Comparison of ENCODE assay signal across 10 mouse cellular contexts in genomic region chr17:35044904-35045806, GRCm38 (mm10). TPM values are rescaled to one million over a fixed set of nuclear protein-coding genes. Genes with fewer than 3 reads are reported as not detected.
DNase-seq lines count a peak whose midpoint lies in the region; ATAC-seq and TF ChIP-seq lines count a peak whose summit lies in the region.
"Had no signal": no experiment of that assay in that cellular context is flagged by ENCODE, and none has a peak within 500 bp of the region (broad histone marks: within the 10 kb centered on the region; RNA-seq: fewer than 3 reads in every experiment).

No protein-coding gene starts in this region.

- no peaks in the 10 kb centered on the region for H3K27me3 ChIP-seq in heart, embryonic 10.5 days (ENCODE audit: insufficient read depth, poor library complexity, severe bottlenecking)
- H3K27me3 ChIP-seq in G1E (ENCODE audit: insufficient read depth, low read length): no peaks in the 10 kb centered on the region
- H3K27me3 ChIP-seq in hindbrain, embryonic 11.5 days (ENCODE audit: control insufficient read depth, insufficient read depth, low read length): no peaks in the 10 kb centered on the region
- H3K27me3 ChIP-seq in thymus, adult 2 months (ENCODE audit: control insufficient read depth, insufficient read depth, low read length): no peaks in the 10 kb centered on the region

- no peak overlapping the region; the same call in 1 of the 2 replicates for H3K9ac ChIP-seq in hindbrain, embryonic 11.5 days (ENCODE audit: low read depth, low read length)

- H3K4me3 ChIP-seq in heart, embryonic 10.5 days: peak overlapping the region; percentile 72
- H3K4me3 ChIP-seq in G1E (ENCODE audit: low read depth, low read length) (peak overlapping the region; percentile 75), macrophage (ENCODE audit: inconsistent target) (peak overlapping the region; percentile 56)
- no peak overlapping the region for H3K4me3 ChIP-seq in hindbrain, embryonic 11.5 days (ENCODE audit: low read depth, low read length)
- no peak overlapping the region for H3K4me3 ChIP-seq in thymus, adult 2 months (ENCODE audit: control insufficient read depth, insufficient read depth, low read length)

- H3K4me2 ChIP-seq in hindbrain, embryonic 11.5 days (replicated peaks; ENCODE audit: low read depth, low read length): peak overlapping the region; percentile 92; the same call in 1 of the 2 replicates

- H3K79me2 ChIP-seq in macrophage (ENCODE audit: inconsistent target): peaks cover 4% of the 10 kb centered on the region; the same call in 1 of the 2 replicates

- peak; percentile 78 for DNase-seq in heart, embryonic 10.5 days (ENCODE audit: low spot score)
- no peak for DNase-seq in heart, adult 9 months (ENCODE audit: low spot score in 2 of 2)
- no peak for DNase-seq in G1E (ENCODE audit: low spot score)
- no peak for DNase-seq in hindbrain, embryonic 11.5 days (ENCODE audit: low spot score)
- DNase-seq in layer of hippocampus, postnatal 10 days (ENCODE audit: low spot score in 2 of 2): no peak
- no peak for DNase-seq in thymus, adult 2 months
- DNase-seq in spleen, postnatal 10 days (ENCODE audit: low spot score in 2 of 2): no peak

- no peaks in the 10 kb centered on the region for H3K9me3 ChIP-seq in heart, embryonic 10.5 days
- H3K9me3 ChIP-seq in G1E (replicated peaks): no peaks in the 10 kb centered on the region
- H3K9me3 ChIP-seq in hindbrain, embryonic 11.5 days (ENCODE audit: control insufficient read depth, low read length): no peaks in the 10 kb centered on the region

- H3K27ac ChIP-seq in heart, embryonic 10.5 days: peak overlapping the region; percentile 98
- no peak overlapping the region for H3K27ac ChIP-seq in hindbrain, embryonic 11.5 days (ENCODE audit: low read depth, low read length)
- H3K27ac ChIP-seq in macrophage: peak overlapping the region; percentile 96
- no peak overlapping the region for H3K27ac ChIP-seq in thymus, adult 2 months (ENCODE audit: control insufficient read depth, insufficient read depth, low read length)

- TF ChIP-seq POLR2A in thymus, adult 2 months (IDR thresholded peaks at IDR 0.05; ENCODE audit: control insufficient read depth, extremely low read depth, insufficient read depth, low read length, poor library complexity): no peak

- WGBS in heart, embryonic 10.5 days: 45% methylated on average over 7 of the region's 7 CpGs
- 86% methylated on average over 7 of the region's 7 CpGs for WGBS in hindbrain, embryonic 11.5 days
- WGBS in macrophage (ENCODE audit: missing documents): 49% methylated on average over 7 of the region's 7 CpGs
- WGBS in thymus, adult 2 months: 77% methylated on average over 7 of the region's 7 CpGs

- peak; percentile 4; the same call in 1 of the 2 replicates for ATAC-seq in G1E (ENCODE audit: extremely low read depth, insufficient number of reproducible peaks, low FRiP score, poor library complexity, severe bottlenecking)
- no peak for ATAC-seq in hindbrain, embryonic 11.5 days (ENCODE audit: low FRiP score)

- no peak for TF ChIP-seq CTCF in G1E (IDR thresholded peaks at IDR 0.05; ENCODE audit: low read depth, low read length)
- no peak for TF ChIP-seq CTCF in thymus, adult 2 months (IDR thresholded peaks at IDR 0.05; ENCODE audit: borderline replicate concordance, control insufficient read depth, extremely low read depth, insufficient read depth, low read length, poor library complexity)

- no peaks in the 10 kb centered on the region for H3K36me3 ChIP-seq in heart, embryonic 10.5 days
- peaks cover 11% of the 10 kb centered on the region for H3K36me3 ChIP-seq in G1E (replicated peaks)
- no peaks in the 10 kb centered on the region for H3K36me3 ChIP-seq in hindbrain, embryonic 11.5 days (ENCODE audit: control insufficient read depth, insufficient read depth, low read length)
- no peaks in the 10 kb centered on the region for H3K36me3 ChIP-seq in macrophage (ENCODE audit: inconsistent target)
- H3K36me3 ChIP-seq in thymus, adult 2 months (ENCODE audit: control insufficient read depth, insufficient read depth, low read length): no peaks in the 10 kb centered on the region

- peaks cover 63% of the 10 kb centered on the region for H3K4me1 ChIP-seq in heart, embryonic 10.5 days
- H3K4me1 ChIP-seq in G1E (ENCODE audit: insufficient read depth, low read depth, low read length): peaks cover 81% of the 10 kb centered on the region
- no peaks in the 10 kb centered on the region; the same call in 1 of the 2 replicates for H3K4me1 ChIP-seq in hindbrain, embryonic 11.5 days (replicated peaks; ENCODE audit: control insufficient read depth, insufficient read depth, low read length)
- peaks cover 31% of the 10 kb centered on the region for H3K4me1 ChIP-seq in thymus, adult 2 months (replicated peaks; ENCODE audit: control insufficient read depth, insufficient read depth, low read length)

RNA-seq across cellular contexts. Expression of gene Msh5, which starts 1.4 kb away (rescaled TPM):
- 3.9 and 5.4 TPM in 2 replicates for polyA plus RNA-seq in heart, embryonic 10.5 days (2016; fragmentation: Nextera tagmentation; extraction: Ambion mirVana)
- 41.7 and 45.5 TPM in 2 replicates for total RNA-seq in G1E (2014; fragmentation: Nextera tagmentation)
- total RNA-seq in G1E (2017): 11.8 and 12.4 TPM in 2 replicates
- polyA plus RNA-seq in G1E (2012): 11.3 and 11.5 TPM in 2 replicates
- polyA plus RNA-seq in hindbrain, embryonic 11.5 days (2014; fragmentation: Nextera tagmentation; extraction: Ambion mirVana): 3.1 and 4.2 TPM in 2 replicates
- total RNA-seq in macrophage (2018; cell fraction: chromatin; rRNA removed): 10 to 100 TPM in 10 of 26 experiments, 1 to 10 TPM in 16; 3.4 to 16.1 (median 8.3) TPM
- total RNA-seq in macrophage (2018; cell fraction: cytosol; rRNA removed): 1 to 10 TPM in 6 of 26 experiments, under 1 TPM in 20; 0.12 to 1.8 (median 0.55) TPM
- total RNA-seq in macrophage (2018; cell fraction: nucleus; rRNA removed): 10 to 100 TPM in 2 of 26 experiments, 1 to 10 TPM in 24; 1.8 to 21.5 (median 5.8) TPM
- polyA plus RNA-seq in macrophage (2018): 0.48 to 0.51 TPM (median 0.50 TPM) in 3 replicates
- 1 to 10 TPM in 1 of 2 experiments, under 1 TPM in 1; 0.91 to 1.4 TPM for total RNA-seq in layer of hippocampus, postnatal 10 days (2021)
- 15.5 and 20.0 TPM in 2 replicates for polyA plus RNA-seq in thymus, adult 2 months (2012; rRNA removed)

RNA-seq across cellular contexts. Expression of gene Clic1, which starts 4.6 kb away (rescaled TPM):
- 374 and 380 TPM in 2 replicates for polyA plus RNA-seq in heart, embryonic 10.5 days (2016; fragmentation: Nextera tagmentation; extraction: Ambion mirVana)
- total RNA-seq in G1E (2014; fragmentation: Nextera tagmentation) (211 and 218 TPM in 2 replicates), G1E (2017) (562 and 724 TPM in 2 replicates)
- polyA plus RNA-seq in G1E (2012) (233 and 258 TPM in 2 replicates), macrophage (2018) (359 to 667 TPM (median 372 TPM) in 3 replicates)
- polyA plus RNA-seq in hindbrain, embryonic 11.5 days (2014; fragmentation: Nextera tagmentation; extraction: Ambion mirVana): 45.6 and 85.1 TPM in 2 replicates
- 10 to 100 TPM; 16.4 to 97.6 (median 62.9) TPM for total RNA-seq in macrophage (2018; cell fraction: chromatin; rRNA removed)
- total RNA-seq in macrophage (2018; cell fraction: cytosol; rRNA removed): 100 to 1,000 TPM; 271 to 390 (median 328) TPM
- 100 to 1,000 TPM in 14 of 26 experiments, 10 to 100 TPM in 12; 34.4 to 199 (median 109) TPM for total RNA-seq in macrophage (2018; cell fraction: nucleus; rRNA removed)
- 10 to 100 TPM; 19.3 to 19.6 TPM for total RNA-seq in layer of hippocampus, postnatal 10 days (2021)
- 316 and 321 TPM in 2 replicates for polyA plus RNA-seq in thymus, adult 2 months (2012; rRNA removed)

RNA-seq across cellular contexts. Expression of gene Ddah2, which starts 13.7 kb away (rescaled TPM):
- polyA plus RNA-seq in heart, embryonic 10.5 days (2016; fragmentation: Nextera tagmentation; extraction: Ambion mirVana): 192 and 290 TPM in 2 replicates
- total RNA-seq in G1E (2014; fragmentation: Nextera tagmentation) (52.4 and 70.3 TPM in 2 replicates), G1E (2017) (179 and 180 TPM in 2 replicates)
- polyA plus RNA-seq in G1E (2012) (242 and 291 TPM in 2 replicates), macrophage (2018) (3.3 to 9.6 TPM (median 4.8 TPM) in 3 replicates)
- 614 and 636 TPM in 2 replicates for polyA plus RNA-seq in hindbrain, embryonic 11.5 days (2014; fragmentation: Nextera tagmentation; extraction: Ambion mirVana)
- 10 to 100 TPM in 2 of 26 experiments, 1 to 10 TPM in 22, under 1 TPM in 1, not detected in 1; 0.85 to 15.2 (median 3.4) TPM for total RNA-seq in macrophage (2018; cell fraction: chromatin; rRNA removed)
- 1 to 10 TPM; 1.4 to 6.7 (median 3.3) TPM for total RNA-seq in macrophage (2018; cell fraction: cytosol; rRNA removed)
- 10 to 100 TPM in 1 of 26 experiments, 1 to 10 TPM in 22, under 1 TPM in 2, not detected in 1; 0.68 to 12.2 (median 2.8) TPM for total RNA-seq in macrophage (2018; cell fraction: nucleus; rRNA removed)
- 10 to 100 TPM; 47.3 to 59.0 TPM for total RNA-seq in layer of hippocampus, postnatal 10 days (2021)
- 54.0 and 55.3 TPM in 2 replicates for polyA plus RNA-seq in thymus, adult 2 months (2012; rRNA removed)

RNA-seq across cellular contexts. Expression of gene Sapcd1, which starts 17.3 kb away (rescaled TPM):
- polyA plus RNA-seq in heart, embryonic 10.5 days (2016; fragmentation: Nextera tagmentation; extraction: Ambion mirVana): 3.3 and 4.0 TPM in 2 replicates
- 35.3 and 35.5 TPM in 2 replicates for total RNA-seq in G1E (2014; fragmentation: Nextera tagmentation)
- 156 and 206 TPM in 2 replicates for total RNA-seq in G1E (2017)
- 90.0 and 101 TPM in 2 replicates for polyA plus RNA-seq in G1E (2012)
- 3.0 and 4.0 TPM in 2 replicates for polyA plus RNA-seq in hindbrain, embryonic 11.5 days (2014; fragmentation: Nextera tagmentation; extraction: Ambion mirVana)
- total RNA-seq in macrophage (2018; cell fraction: chromatin; rRNA removed): 1 to 10 TPM in 7 of 26 experiments, under 1 TPM in 1, not detected in 18; 0.82 to 2.5 (median 1.5) TPM
- total RNA-seq in macrophage (2018; cell fraction: cytosol; rRNA removed): not detected
- total RNA-seq in macrophage (2018; cell fraction: nucleus; rRNA removed): not detected
- polyA plus RNA-seq in macrophage (2018): not detected in 3 replicates
- 1 to 10 TPM in 1 of 2 experiments, under 1 TPM in 1; 0.53 to 1.4 TPM for total RNA-seq in layer of hippocampus, postnatal 10 days (2021)
- polyA plus RNA-seq in thymus, adult 2 months (2012; rRNA removed): 12.3 and 18.3 TPM in 2 replicates

RNA-seq across cellular contexts. Expression of gene Ly6g6c, which starts 20.0 kb away (rescaled TPM):
- not detected in 2 replicates for polyA plus RNA-seq in heart, embryonic 10.5 days (2016; fragmentation: Nextera tagmentation; extraction: Ambion mirVana)
- total RNA-seq in G1E (2014; fragmentation: Nextera tagmentation) (not detected in 2 replicates), G1E (2017) (0.16 TPM in 1 of 2 replicates, not detected in the other)
- polyA plus RNA-seq in G1E (2012) (not detected in 2 replicates), macrophage (2018) (not detected in 3 replicates)
- 0.19 TPM in 1 of 2 replicates, not detected in the other for polyA plus RNA-seq in hindbrain, embryonic 11.5 days (2014; fragmentation: Nextera tagmentation; extraction: Ambion mirVana)
- not detected for total RNA-seq in macrophage (2018; cell fraction: chromatin; rRNA removed)
- total RNA-seq in macrophage (2018; cell fraction: cytosol; rRNA removed): not detected
- 1 to 10 TPM in 1 of 26 experiments, not detected in 25; 1.6 TPM for total RNA-seq in macrophage (2018; cell fraction: nucleus; rRNA removed)
- not detected for total RNA-seq in layer of hippocampus, postnatal 10 days (2021)
- polyA plus RNA-seq in thymus, adult 2 months (2012; rRNA removed): 3.6 and 5.0 TPM in 2 replicates
- total RNA-seq: common myeloid progenitor, adult 5-6 weeks; left cerebral cortex, postnatal 10 days had no signal

Comparison
In these comparisons a context has a peak if more than half of its experiments do, and no peak if none do; other contexts are left out.
1. H3K27ac ChIP-seq: peak in heart, embryonic 10.5 days (single experiment) and macrophage (single experiment); none in hindbrain, embryonic 11.5 days (single experiment) and thymus, adult 2 months (single experiment).
2. H3K4me3 ChIP-seq: peak in heart, embryonic 10.5 days (single experiment), G1E (single experiment) and macrophage (single experiment); none in hindbrain, embryonic 11.5 days (single experiment) and thymus, adult 2 months (single experiment).